Mouse (Mus musculus) ES-Bruce4 (cell line): ENCODE results near the gene Numbl. TPM values are rescaled to one million over a fixed set of nuclear protein-coding genes. Genes with fewer than 3 reads are reported as not detected.
A peak's percentile ranks its signal among the peaks of the same experiment; 100 is the strongest.

Experiments used
- H3K27ac ChIP-seq: 2 replicates; pipeline ENCODE4 v1.5.1; 2012; ENCODE audit warnings: low read length, inconsistent platforms; ENCODE audit not compliant: insufficient read depth
- H3K27me3 ChIP-seq: 2 replicates; pipeline ENCODE4 v1.6.1; 2012; ENCODE audit warnings: mild to moderate bottlenecking, low read length, inconsistent platforms; ENCODE audit not compliant: control insufficient read depth, poor library complexity, insufficient read depth, severe bottlenecking
- H3K36me3 ChIP-seq: 2 replicates; pipeline ENCODE4 v1.6.1; 2012; ENCODE audit warnings: inconsistent platforms, mild to moderate bottlenecking, low read length, moderate library complexity; ENCODE audit not compliant: control insufficient read depth, poor library complexity, insufficient read depth, severe bottlenecking
- H3K4me1 ChIP-seq: one replicate; pipeline ENCODE4 v1.8.1; 2011; ENCODE audit warnings: low read length; ENCODE audit not compliant: control insufficient read depth, insufficient read depth
- H3K4me3 ChIP-seq: 2 replicates; pipeline ENCODE4 v1.5.1; 2011; ENCODE audit warnings: low read depth, mild to moderate bottlenecking, low read length
- H3K9ac ChIP-seq: 2 replicates; pipeline ENCODE4 v1.6.1; 2012; ENCODE audit warnings: low read depth, mild to moderate bottlenecking, inconsistent platforms; ENCODE audit not compliant: poor library complexity, severe bottlenecking
- H3K9me3 ChIP-seq: replicated peaks from 2 replicates; pipeline ENCODE4 v1.6.1; 2012; ENCODE audit warnings: mild to moderate bottlenecking, low read length, inconsistent platforms; ENCODE audit not compliant: control insufficient read depth, poor library complexity, insufficient read depth, severe bottlenecking
- CTCF ChIP-seq: IDR thresholded peaks from one replicate; pipeline ENCODE4 v1.8.1; 2011; ENCODE audit warnings: low read depth, low read length
- EP300 ChIP-seq: IDR thresholded peaks from 2 replicates; pipeline ENCODE4 v1.6.1; 2011; ENCODE audit warnings: low read depth, low read length; ENCODE audit not compliant: insufficient read depth
- POLR2A ChIP-seq: IDR thresholded peaks from one replicate; pipeline ENCODE4 v1.8.1; 2011; ENCODE audit warnings: low read length; ENCODE audit not compliant: insufficient read depth
- polyA plus RNA-seq: library from polyadenylated mRNA; stranded (reverse); fragments of >200 nt; gene quantifications from 2 replicates; pipeline ENCODE4 v1.2.4, GENCODE M21; 2011; ENCODE audit warnings: low read depth; ENCODE audit not compliant: missing spikeins, insufficient read depth, insufficient read length

Gene Numbl
- polyA plus RNA-seq, 1 experiment, result 32.9 TPM

DNA sequence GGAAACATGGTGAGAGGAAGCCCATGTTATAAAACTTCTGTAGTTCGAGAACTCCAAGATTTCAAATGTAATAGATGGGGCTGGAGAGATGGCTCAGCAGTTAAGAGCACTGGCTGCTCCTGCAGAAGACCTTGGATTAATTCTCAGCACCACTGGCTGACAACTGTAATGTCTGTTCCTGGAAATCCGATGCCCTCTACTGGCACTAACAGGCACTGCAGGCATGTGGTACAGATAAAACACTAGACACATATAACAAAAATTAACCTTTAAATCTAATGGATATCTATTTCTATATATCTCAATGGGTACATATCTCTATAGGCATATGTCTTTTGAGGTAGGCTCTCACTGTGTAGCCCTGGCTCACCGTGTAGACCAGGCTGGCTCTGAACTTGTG lies 56.2 kb downstream of the Numbl start:
- Histone ChIP-seq H3K27ac (no peak overlapping the region), H3K4me1 (no peaks in the 10 kb centered on the region), H3K9ac (no peak overlapping the region), H3K9me3 (peaks cover 19% of the 10 kb centered on the region), H3K27me3 (no peaks in the 10 kb centered on the region), H3K4me3 (no peak overlapping the region), H3K36me3 (peaks cover 32% of the 10 kb centered on the region)
- TF ChIP-seq EP300 (no peak), CTCF (peak; percentile 16), POLR2A (no peak)

GRCm38 (mm10) chr7:27315958-27316357 lies 57.7 kb downstream of the Numbl start:
- Histone ChIP-seq H3K27ac (no peak overlapping the region), H3K4me1 (no peaks in the 10 kb centered on the region), H3K9me3 (peaks cover 19% of the 10 kb centered on the region), H3K36me3 (peaks cover 33% of the 10 kb centered on the region), H3K27me3 (no peaks in the 10 kb centered on the region), H3K4me3 (no peak overlapping the region), H3K9ac (no peak overlapping the region)
- no peak for TF ChIP-seq CTCF
- TF ChIP-seq POLR2A, result no peak
- no peak for TF ChIP-seq EP300

DNA sequence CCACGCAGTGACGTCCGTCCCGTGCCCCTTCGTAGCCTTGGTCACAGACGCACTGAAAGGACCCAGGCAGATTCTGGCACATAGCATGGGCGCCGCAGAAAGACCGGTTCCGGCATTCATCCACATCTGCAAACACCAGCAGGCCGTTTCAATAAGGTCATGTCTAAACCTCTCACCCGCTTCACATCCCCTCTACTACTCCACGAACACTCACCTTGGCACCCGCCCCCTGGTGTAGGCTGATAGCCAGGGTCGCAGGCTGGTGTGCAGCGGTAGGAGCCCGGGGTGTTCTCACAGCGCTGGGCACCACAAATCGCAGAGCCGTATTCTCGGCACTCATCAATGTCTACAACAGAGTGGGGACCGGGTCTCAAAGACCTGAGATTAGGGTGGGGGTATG lies 61.2 kb downstream of the Numbl start:
- H3K27me3 ChIP-seq, result no peaks in the 10 kb centered on the region

GRCm38 (mm10) chr7:27322291-27322690 lies 64.1 kb downstream of the Numbl start:
- Histone ChIP-seq H3K27me3 (no peaks in the 10 kb centered on the region), H3K27ac (no peak overlapping the region), H3K4me3 (peak overlapping the region; percentile 27), H3K9me3 (no peaks in the 10 kb centered on the region), H3K9ac (0 out of 2 replicates have a peak overlapping the region, but pooled peaks have one; percentile 0), H3K36me3 (peaks cover 30% of the 10 kb centered on the region), H3K4me1 (no peaks in the 10 kb centered on the region)
- no peak for TF ChIP-seq EP300
- no peak for TF ChIP-seq CTCF
- no peak for TF ChIP-seq POLR2A

More for the DNA sequence above, 61.2 kb downstream of the Numbl start:
- Histone ChIP-seq H3K9me3 (peaks cover 5% of the 10 kb centered on the region), H3K4me3 (no peak overlapping the region), H3K9ac (no peak overlapping the region), H3K36me3 (peaks cover 30% of the 10 kb centered on the region), H3K4me1 (no peaks in the 10 kb centered on the region), H3K27ac (no peak overlapping the region)
- TF ChIP-seq POLR2A (no peak), CTCF (no peak), EP300 (no peak)

DNA sequence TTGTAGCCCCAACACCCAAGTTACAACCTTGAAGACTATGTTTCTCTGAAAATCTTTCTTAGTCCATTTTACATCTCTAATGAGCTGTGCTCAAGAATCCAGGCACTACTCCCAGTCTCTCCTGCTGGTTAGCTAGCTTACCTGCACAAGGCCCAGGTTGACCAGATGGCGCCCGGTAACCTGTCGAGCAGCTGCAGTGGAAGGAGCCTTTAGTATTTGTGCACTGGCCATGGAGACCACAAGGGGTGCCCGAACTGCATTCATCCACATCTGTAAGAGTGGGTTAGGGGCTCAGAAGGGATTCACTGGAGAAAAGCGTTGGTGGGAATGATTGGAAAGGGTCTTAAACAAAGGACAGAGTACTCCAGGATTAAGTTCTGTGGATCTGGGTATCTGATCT lies 64.8 kb downstream of the Numbl start:
- H3K27me3 ChIP-seq, result no peaks in the 10 kb centered on the region
- H3K36me3 ChIP-seq, result peaks cover 23% of the 10 kb centered on the region

GRCm38 (mm10) chr7:27324161-27324560 lies 65.9 kb downstream of the Numbl start:
- no peak overlapping the region for H3K4me3 ChIP-seq
- H3K9me3 ChIP-seq, result no peaks in the 10 kb centered on the region
- H3K4me1 ChIP-seq, result peaks cover 6% of the 10 kb centered on the region
- H3K36me3 ChIP-seq, result peaks cover 14% of the 10 kb centered on the region
- TF ChIP-seq CTCF (no peak), EP300 (no peak), POLR2A (no peak)
- H3K27ac ChIP-seq, result no peak overlapping the region
- H3K9ac ChIP-seq, result no peak overlapping the region
- H3K27me3 ChIP-seq, result no peaks in the 10 kb centered on the region

More for the DNA sequence above, 64.8 kb downstream of the Numbl start:
- Histone ChIP-seq H3K9ac (no peak overlapping the region), H3K9me3 (no peaks in the 10 kb centered on the region), H3K4me1 (peaks cover 4% of the 10 kb centered on the region), H3K4me3 (no peak overlapping the region), H3K27ac (no peak overlapping the region)
- TF ChIP-seq POLR2A (no peak), CTCF (no peak), EP300 (no peak)

- no peak overlapping the region for H3K27ac ChIP-seq
- peaks cover 12% of the 10 kb centered on the region for H3K36me3 ChIP-seq
- no peaks in the 10 kb centered on the region for H3K9me3 ChIP-seq
- H3K9ac ChIP-seq, result no peak overlapping the region
- no peak for TF ChIP-seq POLR2A
- no peak for TF ChIP-seq EP300
- TF ChIP-seq CTCF, result no peak
- no peaks in the 10 kb centered on the region for H3K27me3 ChIP-seq
- no peak overlapping the region; the same call in 1 of the 2 replicates for H3K4me3 ChIP-seq
- H3K4me1 ChIP-seq, result peaks cover 6% of the 10 kb centered on the region
Measured at GRCm38 (mm10) chr7:27324928-27325327, 66.7 kb downstream of the Numbl start.
